Mouse (Mus musculus): ENCODE results near the gene Tmem252.

DNA sequence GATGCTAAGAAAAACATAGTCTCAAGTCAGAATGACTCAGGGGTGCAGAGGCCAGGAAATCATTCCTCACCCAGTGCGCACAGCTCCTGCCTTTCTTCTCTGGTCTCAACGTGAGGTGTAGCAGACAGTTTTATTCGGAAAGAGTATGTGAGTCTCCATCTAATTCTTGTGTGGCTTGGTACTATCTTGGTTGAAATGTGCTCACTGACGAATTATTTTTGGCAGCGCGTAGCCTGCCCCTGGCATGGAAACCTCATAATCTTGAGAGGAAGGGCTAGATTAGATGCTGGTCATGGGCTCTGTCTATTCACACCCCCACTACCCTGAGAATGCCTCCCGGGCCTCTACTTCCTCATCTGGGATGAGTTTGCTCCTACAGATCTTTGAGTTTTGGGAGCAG, 34.2 kb downstream of the Tmem252 start:
- TF ChIP-seq TAL1 (IDR thresholded peaks at IDR 0.05; ENCODE audit: low read length) (no peak), GATA1 (IDR thresholded peaks at IDR 0.05; ENCODE audit: low read length) (no peak)

Data from erythroblast, embryonic 14.5 days (primary cell).